Mouse (Mus musculus) cerebellum, adult 8-10 months (tissue): ENCODE results near the gene Tsc22d3.
"Not testable (repeated sequence)": the region's sequence is repeated elsewhere in the genome, so short reads cannot be mapped to it uniquely, and the experiment has no call there.

Source experiments
- DNase-seq: peaks from one replicate; pipeline ENCODE4 v3.0.0; 2022

Tsc22d3 gene

GRCm38 (mm10) chrX:140526253-140526618 lies 74.2 kb downstream of the Tsc22d3 start:
- DNase-seq: no peak

DNA sequence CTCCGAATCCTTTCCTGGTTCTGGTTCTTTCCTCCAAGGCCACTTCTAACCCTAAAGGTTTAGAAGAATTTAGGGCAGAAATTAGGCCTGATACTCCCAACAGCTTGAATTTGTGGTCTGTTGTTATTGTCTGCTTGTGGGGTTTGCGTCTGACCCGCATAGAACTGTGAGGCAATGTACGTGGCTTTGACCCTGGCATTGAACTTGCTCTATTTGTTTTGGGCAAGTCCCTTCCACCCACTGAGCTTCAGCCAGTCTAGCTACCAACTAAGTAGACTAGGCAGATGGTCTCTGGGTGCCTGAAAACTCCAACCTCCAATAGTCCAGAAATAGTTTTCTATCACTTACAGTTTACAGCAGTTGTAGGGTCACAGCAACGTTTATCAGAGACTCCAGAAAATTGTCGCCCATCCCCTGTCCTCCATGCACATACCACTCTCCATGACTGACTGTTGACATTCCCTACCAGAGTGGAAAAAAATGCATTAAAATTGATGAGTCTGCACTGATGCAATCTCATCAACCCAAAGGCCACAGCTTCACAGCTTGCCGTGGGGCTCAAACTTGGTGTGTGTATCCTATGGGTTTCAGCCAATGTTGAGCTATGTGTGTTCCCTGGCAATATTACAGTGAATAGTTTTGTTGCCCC lies 74.7 kb downstream of the Tsc22d3 start:
- no peak for DNase-seq

GRCm38 (mm10) chrX:140524231-140524630 lies 76.2 kb downstream of the Tsc22d3 start:
- no peak for DNase-seq

- DNase-seq: no peak
Measured at GRCm38 (mm10) chrX:140522071-140522765, 78.2 kb downstream of the Tsc22d3 start.

DNA sequence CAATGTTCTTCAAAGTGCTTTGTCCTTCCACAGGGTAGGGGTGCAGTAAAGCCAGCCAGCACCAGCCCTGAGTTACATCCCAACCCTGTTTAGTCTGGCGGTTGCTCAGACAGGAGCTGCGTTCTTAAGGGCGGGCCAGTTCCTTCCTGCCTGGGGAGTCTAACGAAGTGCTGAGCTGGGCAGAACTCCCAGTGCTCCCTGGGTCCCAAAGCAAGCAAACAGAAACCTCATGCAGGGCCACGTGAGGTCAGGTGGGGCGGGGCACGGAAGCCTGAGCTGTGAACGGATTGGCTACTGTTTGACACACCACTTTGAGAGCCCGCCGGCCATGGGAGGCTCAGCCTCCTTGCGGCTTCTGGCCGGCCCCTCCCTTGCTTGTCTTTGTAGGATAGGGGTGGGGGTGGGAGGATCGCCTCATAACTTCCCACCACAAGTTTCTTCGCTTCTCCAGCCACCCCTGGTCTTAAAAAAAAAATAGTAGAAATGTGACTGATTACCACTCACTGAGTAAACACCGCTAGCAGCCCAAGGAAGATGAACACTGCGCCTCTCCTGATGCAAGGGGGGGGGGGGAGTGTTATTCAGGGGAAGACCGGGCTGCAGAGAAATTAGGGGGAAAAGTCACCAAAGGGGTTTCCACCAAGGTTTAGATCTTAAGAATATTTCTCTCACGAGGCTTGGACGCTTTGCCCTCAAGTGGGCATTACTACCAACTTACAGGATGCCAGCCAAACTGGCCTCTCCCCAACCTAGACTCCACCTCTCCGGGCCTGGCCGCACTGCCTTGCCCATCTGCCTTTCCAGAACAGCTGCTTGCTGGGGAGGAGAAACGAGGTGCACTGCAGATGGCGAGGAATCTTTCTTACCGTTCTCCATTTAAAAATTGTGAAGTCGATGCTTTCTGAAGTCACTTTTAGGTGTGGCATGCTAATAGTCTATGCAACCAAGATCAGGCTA lies 80.0 kb downstream of the Tsc22d3 start:
- DNase-seq: peak; percentile 72

DNA sequence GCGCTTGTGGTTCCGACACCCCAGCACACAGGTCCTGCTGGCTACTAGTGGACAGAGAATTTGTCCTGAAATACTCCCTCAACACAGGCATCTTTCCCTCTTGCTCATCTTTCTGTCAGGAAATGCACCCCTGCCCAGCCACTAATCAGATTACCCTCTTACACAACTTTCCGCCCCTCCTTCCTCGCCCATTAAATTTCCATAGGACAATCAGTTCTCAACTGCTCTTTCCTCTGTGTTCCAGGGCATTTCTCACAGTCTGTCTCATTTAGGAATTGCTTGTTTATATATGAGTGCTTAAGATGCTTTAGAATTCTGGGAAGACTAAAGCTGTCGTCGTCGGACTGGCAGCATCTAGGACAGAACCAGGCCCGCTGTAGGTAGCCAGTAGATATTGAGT lies 82.1 kb downstream of the Tsc22d3 start:
- DNase-seq: no peak

- no peak for DNase-seq
Measured at GRCm38 (mm10) chrX:140513379-140513778, 87.1 kb downstream of the Tsc22d3 start.

- DNase-seq: no peak
Measured at GRCm38 (mm10) chrX:140511687-140512651, 88.5 kb downstream of the Tsc22d3 start.

DNA sequence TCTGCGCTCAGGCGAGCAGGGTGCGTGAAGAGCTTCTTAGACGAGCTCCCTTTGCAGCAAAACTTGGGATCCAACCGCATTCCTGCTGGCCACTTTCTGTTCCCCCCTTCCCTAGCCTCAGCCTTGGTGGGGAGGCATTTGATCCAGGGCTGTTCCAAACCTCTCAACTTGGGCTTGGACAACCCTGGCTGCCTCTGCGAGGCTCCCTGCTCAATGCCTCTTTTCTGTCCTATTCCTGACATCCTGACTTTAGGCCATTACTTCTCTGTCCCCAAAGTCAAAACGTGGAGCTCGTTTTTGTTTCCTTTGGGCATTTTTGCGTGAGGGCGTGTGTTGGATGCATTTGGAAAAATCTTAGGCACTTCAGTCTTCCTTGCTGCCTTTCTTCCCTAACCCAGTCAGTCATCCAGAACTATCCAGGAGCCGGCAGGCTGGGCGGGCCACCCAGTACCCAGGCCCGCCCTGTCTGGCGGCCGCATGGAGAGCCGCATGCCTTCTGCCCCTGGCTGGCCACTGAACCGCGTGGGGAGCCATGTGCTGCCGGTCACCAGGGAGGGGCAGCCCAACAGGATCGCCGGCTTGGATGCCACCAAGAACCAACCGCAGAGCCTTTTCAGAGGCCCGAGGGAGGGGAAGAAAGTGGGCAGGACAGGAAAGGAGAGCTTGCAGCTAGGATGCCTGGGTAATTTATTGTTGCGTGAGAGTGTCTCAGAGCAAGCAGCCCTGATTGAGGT lies 89.6 kb downstream of the Tsc22d3 start:
- DNase-seq: peak; percentile 25

DNA sequence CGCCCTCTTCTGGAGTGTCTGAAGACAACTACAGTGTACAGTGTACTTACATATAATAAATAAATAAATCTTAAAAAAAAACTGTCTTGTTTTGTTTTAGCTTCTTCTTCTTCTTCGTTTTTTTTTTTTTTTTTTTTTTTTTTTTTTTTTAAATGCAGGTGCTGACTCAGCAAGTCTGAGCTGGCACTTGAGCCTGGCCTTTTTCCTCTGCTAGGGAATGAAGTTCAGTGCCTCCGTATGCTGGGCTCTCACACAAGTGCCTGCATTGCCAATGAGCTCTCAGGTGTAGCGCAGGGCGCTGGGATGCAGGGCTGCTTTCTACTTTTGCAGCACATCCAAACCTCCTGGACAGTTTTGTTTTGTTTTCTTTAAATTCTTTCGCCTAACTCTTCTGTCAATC lies 90.6 kb downstream of the Tsc22d3 start:
- DNase-seq: no peak

DNA sequence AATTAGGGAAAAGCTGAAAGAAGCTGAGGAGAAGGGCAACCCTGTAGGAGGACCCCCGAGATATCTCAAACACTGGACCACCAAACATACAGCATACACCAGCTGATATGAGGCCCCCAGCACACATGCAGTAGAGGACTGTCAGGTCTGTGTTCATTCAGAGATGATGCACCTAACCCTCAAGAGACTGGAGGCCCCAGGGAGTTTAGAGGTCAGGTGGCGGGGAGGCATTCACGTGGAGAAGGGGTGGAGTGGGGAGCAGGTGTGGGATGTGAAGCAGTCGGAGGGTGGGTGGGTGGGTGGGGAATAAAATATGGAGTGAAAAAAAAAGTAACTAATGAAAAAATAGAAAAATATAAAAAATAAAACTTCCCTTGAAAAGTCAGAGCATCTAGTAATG lies 91.7 kb downstream of the Tsc22d3 start:
- DNase-seq: not testable (repeated sequence)

DNA sequence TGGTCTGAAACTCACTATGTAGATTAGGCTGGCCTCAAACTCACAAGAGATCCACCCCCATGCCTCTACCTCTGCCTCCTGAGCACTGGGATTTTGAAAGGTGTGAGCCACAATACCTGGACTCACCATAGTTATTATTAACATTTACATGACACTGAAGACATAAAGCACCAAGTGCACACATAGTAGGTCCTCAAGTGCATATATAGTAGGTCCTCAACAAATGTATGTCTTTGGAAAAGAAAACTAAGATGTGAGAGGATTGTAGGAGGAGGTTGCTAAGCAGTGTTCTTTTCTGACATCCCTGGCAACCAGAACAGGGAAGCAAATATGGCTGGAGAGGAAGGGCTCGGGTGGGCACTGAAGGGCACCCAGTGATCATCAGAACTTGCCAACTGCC lies 93.1 kb downstream of the Tsc22d3 start:
- DNase-seq: no peak

DNA sequence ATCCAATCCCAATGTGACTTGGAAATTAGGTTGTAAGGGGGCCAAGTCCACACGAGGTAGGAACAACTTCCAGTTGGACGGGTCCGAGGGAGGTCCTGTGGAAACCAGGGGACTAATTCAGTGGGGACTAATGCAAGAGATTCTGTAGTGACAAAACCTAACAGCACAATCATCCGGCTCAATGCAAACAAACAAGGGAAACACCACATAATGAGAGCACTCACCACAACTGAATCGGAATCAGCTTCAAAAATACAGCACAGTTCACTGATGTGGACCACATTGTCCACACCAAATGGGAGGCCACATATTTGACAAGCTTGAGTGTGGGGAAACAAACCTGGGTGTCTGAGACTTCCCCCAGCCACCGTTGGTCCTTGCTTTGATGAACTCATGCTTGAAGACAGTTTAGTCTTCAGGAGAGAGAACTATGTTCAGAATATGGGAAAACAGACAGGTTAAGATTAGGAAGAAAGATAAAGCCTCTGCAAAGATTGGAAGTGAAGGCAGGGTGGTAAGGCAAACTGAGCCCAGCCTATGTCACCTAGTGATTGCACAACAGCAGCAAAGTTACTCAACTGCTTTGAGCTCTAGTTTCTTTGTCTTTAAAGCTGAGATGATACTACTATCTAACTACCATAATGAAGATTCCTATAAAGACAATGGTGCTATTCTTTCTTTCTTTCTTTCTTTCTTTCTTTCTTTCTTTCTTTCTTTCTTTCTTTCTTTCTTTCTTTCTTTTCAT lies 93.9 kb downstream of the Tsc22d3 start:
- no peak for DNase-seq

DNA sequence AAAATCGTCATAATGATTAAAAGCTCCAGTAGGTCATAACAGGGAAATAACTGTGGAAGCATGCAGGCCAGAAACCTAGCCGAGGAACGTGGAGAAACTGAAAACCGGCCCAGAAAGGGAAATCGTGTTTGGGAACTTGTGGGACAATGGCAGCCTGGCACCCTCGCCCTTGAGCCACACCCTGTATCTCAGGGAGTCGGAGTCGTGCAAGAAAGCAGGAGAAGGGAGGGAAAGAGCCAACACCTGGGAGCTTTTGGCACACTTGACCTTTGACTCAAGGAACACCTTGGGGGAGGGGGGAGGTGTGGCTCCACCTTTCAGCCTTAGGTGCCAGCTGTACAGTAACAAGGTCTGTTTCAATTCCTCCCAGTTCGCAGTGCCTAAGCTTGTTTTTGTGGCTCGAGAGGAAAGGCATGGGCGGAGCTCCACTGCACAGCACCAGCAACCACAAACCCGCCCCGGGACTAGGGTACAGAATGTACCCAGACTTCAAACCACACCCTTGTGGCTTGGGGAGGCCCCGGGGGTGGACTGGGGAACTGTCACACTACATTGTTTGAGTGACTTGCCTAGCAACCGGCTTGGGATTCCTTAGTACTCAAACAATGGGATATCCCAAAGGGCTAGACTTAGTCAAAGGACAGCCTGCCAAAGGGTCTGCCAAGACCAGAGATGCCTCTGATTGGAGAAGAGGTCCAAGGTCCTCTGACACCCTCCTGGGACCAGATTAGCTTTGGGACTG lies 94.8 kb downstream of the Tsc22d3 start:
- DNase-seq: no peak

DNA sequence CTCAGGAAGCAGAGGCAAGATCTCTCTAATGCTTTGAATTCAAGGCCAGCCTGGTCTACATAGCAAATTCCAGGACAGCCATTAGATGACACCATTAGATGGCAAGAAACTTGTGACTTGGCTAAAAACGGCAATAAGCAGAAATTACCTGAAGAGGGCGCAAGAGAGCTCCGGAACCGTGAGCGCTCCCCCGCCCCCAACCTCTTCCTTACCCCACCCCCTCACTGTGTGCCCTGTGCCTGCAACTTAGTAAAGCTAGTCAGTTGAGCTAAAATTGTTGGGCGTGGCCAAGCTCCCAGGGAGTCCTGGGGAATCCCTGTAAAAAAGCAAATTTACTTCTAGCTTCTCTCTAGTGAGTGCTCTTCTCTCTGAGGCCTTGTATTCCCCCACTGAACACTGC lies 96.6 kb downstream of the Tsc22d3 start:
- DNase-seq: peak; percentile 33

DNA sequence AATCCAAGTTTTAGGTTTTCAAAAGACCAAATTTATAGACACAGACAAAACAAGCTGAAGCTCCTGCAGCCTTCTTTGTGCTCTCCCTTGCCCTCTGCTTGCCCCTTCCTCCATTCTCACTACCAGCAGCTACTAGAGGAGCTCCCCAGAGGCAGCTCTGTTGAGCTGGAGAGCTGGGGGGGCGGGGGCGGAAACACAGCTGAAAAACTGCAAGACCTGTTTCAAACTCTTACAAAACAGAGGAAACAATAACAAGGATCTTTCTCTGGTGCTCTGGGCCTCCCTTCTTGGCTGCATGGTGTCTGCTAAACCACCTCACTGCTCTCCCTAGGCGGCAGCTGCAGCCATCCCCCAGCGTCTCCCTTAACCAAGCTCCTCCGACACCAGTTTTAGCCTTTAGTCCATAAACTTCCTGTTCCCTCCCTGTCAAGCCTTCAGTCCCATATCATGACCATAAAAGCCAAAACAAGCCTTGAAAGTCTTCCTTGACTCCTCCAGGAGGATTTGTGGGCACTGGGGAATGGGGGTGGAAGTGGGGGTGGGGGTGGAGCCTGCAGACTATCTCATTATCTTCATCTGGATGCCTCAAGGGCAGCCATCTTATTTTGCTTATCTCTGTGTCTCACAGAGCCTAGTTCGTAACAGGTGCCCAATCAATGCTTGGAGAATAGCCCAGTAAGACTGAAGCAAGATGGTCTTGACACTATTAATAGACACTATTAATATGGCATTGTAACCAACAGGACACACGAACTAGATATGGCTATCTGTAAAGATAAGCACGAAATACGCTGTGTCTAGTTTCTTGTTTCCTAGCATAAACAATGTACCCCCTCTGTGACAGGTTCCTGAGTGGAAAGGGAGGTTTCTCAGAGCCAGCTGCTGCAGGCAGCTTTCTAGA lies 98.8 kb downstream of the Tsc22d3 start:
- no peak for DNase-seq

DNA sequence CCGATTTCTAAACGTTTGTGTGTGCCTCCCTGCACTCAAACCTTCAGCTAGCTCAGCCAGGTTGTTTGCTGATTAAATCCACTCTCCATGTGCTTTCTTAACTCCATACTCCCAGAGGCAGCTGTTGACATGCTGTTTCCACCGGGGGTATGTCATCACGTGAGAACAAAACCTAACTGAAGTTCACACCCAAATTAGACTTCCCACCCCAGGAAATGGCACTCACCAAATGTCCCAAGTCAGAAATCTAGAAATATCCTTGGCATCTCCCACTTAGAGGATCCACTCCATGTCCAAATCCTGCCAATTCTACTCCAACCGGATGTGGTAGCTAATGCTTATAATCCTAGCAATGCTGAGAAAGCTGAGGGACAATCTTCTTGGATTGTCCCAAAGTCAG lies 100.2 kb downstream of the Tsc22d3 start:
- no peak for DNase-seq

DNA sequence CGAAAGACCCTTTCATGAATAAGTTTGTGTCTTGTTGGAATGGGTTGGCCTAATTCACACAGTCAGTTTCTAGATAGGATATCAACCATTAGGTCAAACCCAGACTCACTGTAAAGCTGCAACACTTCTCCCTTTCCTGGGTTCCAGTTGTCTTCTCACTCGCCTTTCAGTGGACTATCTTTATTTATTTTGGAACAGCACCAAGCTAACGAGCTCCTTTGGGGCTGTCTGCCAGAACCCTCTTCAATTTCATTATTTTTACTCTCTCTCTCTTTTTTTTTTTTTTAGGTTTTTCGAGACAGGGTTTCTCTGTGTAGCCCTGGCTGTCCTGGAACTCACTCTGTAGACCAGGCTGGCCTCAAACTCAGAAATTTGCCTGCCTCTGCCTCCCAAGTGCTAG lies 102.0 kb downstream of the Tsc22d3 start:
- DNase-seq: not testable (repeated sequence)

DNA sequence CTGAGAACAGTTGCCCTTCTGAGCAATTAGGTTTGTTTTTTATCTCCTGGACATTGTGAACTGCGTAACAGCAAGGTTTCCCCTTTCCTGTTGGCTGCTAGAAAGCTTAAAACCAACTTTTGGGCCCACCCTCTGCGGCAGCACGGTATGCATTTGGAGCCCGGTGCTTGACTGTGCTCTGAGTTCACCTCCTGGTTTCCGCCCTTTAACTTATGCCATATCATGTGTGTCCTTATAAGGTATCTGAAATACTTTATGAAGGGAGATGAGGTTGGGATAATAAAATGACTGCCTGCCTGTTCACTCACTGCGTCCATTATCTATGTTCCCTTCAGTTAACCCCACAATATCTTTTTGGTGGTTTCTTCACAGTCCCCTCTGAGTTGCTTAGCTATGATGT lies 106.3 kb downstream of the Tsc22d3 start:
- DNase-seq: no peak
